Mouse (Mus musculus): ENCODE data around the gene Gm21915. TPM values are rescaled to one million over a fixed set of nuclear protein-coding genes. Genes with fewer than 3 reads are reported as not detected.

Gm21915 gene
- polyA plus RNA-seq, 1 experiment from 2014 or later: not detected

- peak overlapping the region; percentile 26; the same call in 1 of the 2 replicates for H3K27ac ChIP-seq
- no peaks in the 10 kb centered on the region for H3K9me3 ChIP-seq
- no peak for DNase-seq (ENCODE audit: extremely low spot score, low spot score)
- 69% methylated on average over 12 of the region's 12 CpGs for WGBS
- no peaks in the 10 kb centered on the region for H3K36me3 ChIP-seq (replicated peaks)
- no peak overlapping the region for H3K4me3 ChIP-seq
- no peaks in the 10 kb centered on the region for H3K27me3 ChIP-seq (ENCODE audit: poor library complexity, severe bottlenecking)
- H3K4me1 ChIP-seq: peaks cover 50% of the 10 kb centered on the region
Observed at GRCm38 (mm10) chr9:40708448-40709140, 38.2 kb downstream of the Gm21915 start.

GRCm38 (mm10) chr9:40709141-40709537 lies 38.7 kb downstream of the Gm21915 start:
- no peak for DNase-seq (ENCODE audit: extremely low spot score, low spot score)
- peak overlapping the region; percentile 26; the same call in 1 of the 2 replicates for H3K27ac ChIP-seq
- 83% methylated on average over 7 of the region's 7 CpGs for WGBS
- H3K27me3 ChIP-seq (ENCODE audit: poor library complexity, severe bottlenecking): no peaks in the 10 kb centered on the region
- H3K4me1 ChIP-seq: peaks cover 49% of the 10 kb centered on the region
- H3K36me3 ChIP-seq (replicated peaks): no peaks in the 10 kb centered on the region
- H3K4me3 ChIP-seq: no peak overlapping the region
- H3K9me3 ChIP-seq: no peaks in the 10 kb centered on the region

- Histone ChIP-seq H3K27me3 (ENCODE audit: poor library complexity, severe bottlenecking) (no peaks in the 10 kb centered on the region), H3K36me3 (replicated peaks) (no peaks in the 10 kb centered on the region), H3K4me3 (no peak overlapping the region), H3K27ac (no peak overlapping the region), H3K4me1 (peaks cover 45% of the 10 kb centered on the region), H3K9me3 (no peaks in the 10 kb centered on the region)
- 69% methylated on average over 3 of the region's 3 CpGs for WGBS
- DNase-seq (ENCODE audit: extremely low spot score, low spot score): no peak
Observed at GRCm38 (mm10) chr9:40709587-40709986, 39.2 kb downstream of the Gm21915 start.

- Histone ChIP-seq H3K36me3 (replicated peaks) (no peaks in the 10 kb centered on the region), H3K4me1 (peaks cover 41% of the 10 kb centered on the region), H3K27ac (no peak overlapping the region), H3K4me3 (no peak overlapping the region), H3K9me3 (no peaks in the 10 kb centered on the region), H3K27me3 (ENCODE audit: poor library complexity, severe bottlenecking) (no peaks in the 10 kb centered on the region)
- DNase-seq (ENCODE audit: extremely low spot score, low spot score): no peak
- 73% methylated on average over 3 of the region's 3 CpGs for WGBS
Observed at GRCm38 (mm10) chr9:40709991-40710390, 39.6 kb downstream of the Gm21915 start.

GRCm38 (mm10) chr9:40711654-40712053 lies 41.2 kb downstream of the Gm21915 start:
- 79% methylated on average over 4 of the region's 4 CpGs for WGBS
- H3K9me3 ChIP-seq: no peaks in the 10 kb centered on the region
- H3K27ac ChIP-seq: no peak overlapping the region
- H3K36me3 ChIP-seq (replicated peaks): no peaks in the 10 kb centered on the region
- peaks cover 4% of the 10 kb centered on the region; the same call in 1 of the 2 replicates for H3K27me3 ChIP-seq (ENCODE audit: poor library complexity, severe bottlenecking)
- H3K4me3 ChIP-seq: no peak overlapping the region
- H3K4me1 ChIP-seq: peaks cover 40% of the 10 kb centered on the region
- DNase-seq (ENCODE audit: extremely low spot score, low spot score): no peak

- Histone ChIP-seq H3K36me3 (replicated peaks) (no peaks in the 10 kb centered on the region), H3K4me3 (no peak overlapping the region), H3K4me1 (peaks cover 24% of the 10 kb centered on the region), H3K27ac (no peak overlapping the region), H3K9me3 (no peaks in the 10 kb centered on the region), H3K27me3 (ENCODE audit: poor library complexity, severe bottlenecking) (peaks cover 4% of the 10 kb centered on the region; the same call in 1 of the 2 replicates)
- DNase-seq (ENCODE audit: extremely low spot score, low spot score): no peak
- WGBS: 75% methylated on average over 18 of the region's 18 CpGs
Observed at GRCm38 (mm10) chr9:40717182-40717874, 46.9 kb downstream of the Gm21915 start.

GRCm38 (mm10) chr9:40717875-40718185 lies 47.4 kb downstream of the Gm21915 start:
- peaks cover 21% of the 10 kb centered on the region for H3K4me1 ChIP-seq
- no peak overlapping the region for H3K4me3 ChIP-seq
- H3K9me3 ChIP-seq: no peaks in the 10 kb centered on the region
- 46% methylated on average over 7 of the region's 7 CpGs for WGBS
- no peak for DNase-seq (ENCODE audit: extremely low spot score, low spot score)
- H3K27ac ChIP-seq: no peak overlapping the region
- H3K27me3 ChIP-seq (ENCODE audit: poor library complexity, severe bottlenecking): peaks cover 4% of the 10 kb centered on the region; the same call in 1 of the 2 replicates
- H3K36me3 ChIP-seq (replicated peaks): no peaks in the 10 kb centered on the region

Other genes with a start within 250 kb of the Gm21915 start
- gene Gramd1b, start 139.2 kb upstream of the Gm21915 start, polyA plus RNA-seq (2016; fragmentation: Nextera tagmentation; extraction: Ambion mirVana): 3.3 and 3.8 TPM in 2 replicates
- gene Clmp, start 15.3 kb downstream of the Gm21915 start, polyA plus RNA-seq (2016; fragmentation: Nextera tagmentation; extraction: Ambion mirVana): 14.7 and 15.4 TPM in 2 replicates
- 3,411 and 3,929 TPM in 2 replicates for gene Hspa8, start 130.4 kb downstream of the Gm21915 start, polyA plus RNA-seq (2016; fragmentation: Nextera tagmentation; extraction: Ambion mirVana)
- gene Bsx, start 203.5 kb downstream of the Gm21915 start, polyA plus RNA-seq (2016; fragmentation: Nextera tagmentation; extraction: Ambion mirVana): 0.10 and 0.27 TPM in 2 replicates

Measured in forebrain, embryonic 10.5 days (tissue).